Mouse (Mus musculus) embryonic facial prominence, embryonic 15.5 days (tissue): ENCODE data around the gene Stat2. TPM values are rescaled to one million over a fixed set of nuclear protein-coding genes. Genes with fewer than 3 reads are reported as not detected.

ENCODE experiments used
- ATAC-seq: fragments of 200-750 bp; cut with Nextera tagmentation; 2 replicates; pipeline ENCODE4 v1.8.0; 2017; ENCODE audit warnings: low read depth, moderate TSS enrichment; ENCODE audit not compliant: insufficient number of reproducible peaks, low FRiP score, low TSS enrichment
- H3K27ac ChIP-seq: fragments of 300-500 bp; sonication (generic); replicated peaks from 2 replicates; pipeline ENCODE4 v1.5.1; 2015; ENCODE audit warnings: mild to moderate bottlenecking, inconsistent platforms
- H3K27me3 ChIP-seq: fragments of 300-500 bp; sonication (generic); 2 replicates; pipeline ENCODE4 v1.6.1; 2015; ENCODE audit warnings: inconsistent platforms
- H3K36me3 ChIP-seq: fragments of 300-500 bp; sonication (generic); 2 replicates; pipeline ENCODE4 v1.6.1; 2015; ENCODE audit warnings: mild to moderate bottlenecking, inconsistent platforms
- H3K4me1 ChIP-seq: fragments of 300-500 bp; sonication (generic); 2 replicates; pipeline ENCODE4 v1.6.1; 2015; ENCODE audit warnings: inconsistent platforms
- H3K4me2 ChIP-seq: fragments of 300-500 bp; sonication (generic); replicated peaks from 2 replicates; pipeline ENCODE4 v1.6.1; 2015; ENCODE audit warnings: mild to moderate bottlenecking, inconsistent platforms
- H3K4me3 ChIP-seq: fragments of 300-500 bp; sonication (generic); replicated peaks from 2 replicates; pipeline ENCODE4 v1.5.1; 2015; ENCODE audit warnings: mild to moderate bottlenecking, inconsistent platforms
- H3K9ac ChIP-seq: fragments of 300-500 bp; sonication (generic); 2 replicates; pipeline ENCODE4 v1.6.1; 2015; ENCODE audit warnings: inconsistent platforms
- H3K9me3 ChIP-seq: fragments of 300-500 bp; sonication (generic); replicated peaks from 2 replicates; pipeline ENCODE4 v1.6.1; 2016; ENCODE audit warnings: inconsistent platforms
- WGBS: fragments of 180-500 bp; shearing (Covaris S2); methylation state at CpG from one replicate; pipeline ENCODE4 v1.1.7; 2015; 5-methylcytosine and 5-hydroxymethylcytosine counted together
- polyA plus RNA-seq: library from polyadenylated mRNA; unstranded; fragments of >200 nt; fragmentation: Nextera tagmentation; extraction: Ambion mirVana; gene quantifications from 2 replicates; pipeline ENCODE4 v1.2.1, GENCODE M21; 2015

Gene Stat2
- polyA plus RNA-seq, 1 experiment from 2014 or later: 17.0 TPM

DNA sequence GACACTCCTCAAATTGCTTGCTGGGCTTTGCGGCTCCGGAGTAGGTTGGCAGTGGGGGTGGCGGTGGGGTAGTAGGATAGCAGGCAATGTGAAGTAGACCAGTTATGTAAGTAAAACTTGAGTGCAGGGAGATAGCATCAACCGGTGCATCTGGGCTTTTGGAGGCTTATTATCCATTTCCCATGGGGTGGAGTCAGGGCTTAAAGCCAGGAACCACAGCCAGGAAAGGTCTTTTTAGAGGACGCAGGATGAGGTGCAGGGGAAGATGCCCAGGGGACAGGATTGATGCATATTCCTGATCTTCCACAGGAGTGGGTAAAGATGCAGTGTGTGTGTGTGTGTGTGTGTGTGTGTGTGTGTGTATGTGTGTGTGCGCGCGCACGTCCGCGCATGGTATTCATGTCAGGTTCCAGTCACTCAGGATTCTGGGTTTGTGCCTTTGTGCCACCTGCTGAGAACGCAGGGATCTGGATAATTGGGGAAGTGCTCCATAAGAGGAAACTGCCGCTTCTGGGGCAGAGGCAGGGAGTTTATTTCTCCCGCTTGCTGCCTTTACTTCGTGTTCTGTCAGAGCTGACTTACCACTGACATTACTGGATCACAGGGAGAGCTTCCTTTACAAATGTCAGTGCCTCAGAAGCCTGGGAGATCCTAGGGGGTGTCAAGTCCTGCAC lies 32.4 kb upstream of the Stat2 start:
- Histone ChIP-seq H3K9ac (no peak overlapping the region), H3K9me3 (no peaks in the 10 kb centered on the region), H3K27ac (no peak overlapping the region; the same call in 1 of the 2 replicates), H3K4me2 (no peak overlapping the region), H3K36me3 (peaks cover 29% of the 10 kb centered on the region), H3K4me1 (peaks cover 15% of the 10 kb centered on the region), H3K27me3 (no peaks in the 10 kb centered on the region), H3K4me3 (no peak overlapping the region)
- ATAC-seq: no peak
- 61% methylated on average over 15 of the region's 15 CpGs for WGBS

DNA sequence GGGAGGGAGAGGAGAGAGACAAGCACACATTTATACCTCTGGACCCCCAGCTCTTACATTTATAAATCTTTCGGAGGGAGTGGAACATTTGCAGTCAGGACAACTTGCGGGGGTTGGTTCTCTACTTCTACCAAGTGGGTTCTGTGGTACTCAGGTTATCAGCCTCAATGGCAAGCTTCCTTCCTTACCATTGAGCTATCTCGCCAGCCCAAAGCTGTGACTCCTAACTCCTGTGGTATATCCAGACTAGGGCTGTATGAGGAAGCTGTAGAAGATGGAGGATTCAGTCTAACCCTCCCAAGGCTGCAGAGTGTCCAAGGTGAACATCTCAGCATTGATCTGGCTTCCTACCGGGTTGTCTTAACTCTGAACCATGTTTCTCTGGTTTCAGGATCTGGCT lies 31.2 kb upstream of the Stat2 start:
- H3K4me2 ChIP-seq: no peak overlapping the region
- no peak overlapping the region for H3K27ac ChIP-seq
- no peaks in the 10 kb centered on the region for H3K27me3 ChIP-seq
- no peak overlapping the region for H3K9ac ChIP-seq
- WGBS: 89% methylated on average over 4 of the region's 4 CpGs
- no peak for ATAC-seq
- H3K4me1 ChIP-seq: peaks cover 15% of the 10 kb centered on the region
- no peak overlapping the region for H3K4me3 ChIP-seq
- H3K9me3 ChIP-seq: no peaks in the 10 kb centered on the region
- peaks cover 40% of the 10 kb centered on the region for H3K36me3 ChIP-seq

DNA sequence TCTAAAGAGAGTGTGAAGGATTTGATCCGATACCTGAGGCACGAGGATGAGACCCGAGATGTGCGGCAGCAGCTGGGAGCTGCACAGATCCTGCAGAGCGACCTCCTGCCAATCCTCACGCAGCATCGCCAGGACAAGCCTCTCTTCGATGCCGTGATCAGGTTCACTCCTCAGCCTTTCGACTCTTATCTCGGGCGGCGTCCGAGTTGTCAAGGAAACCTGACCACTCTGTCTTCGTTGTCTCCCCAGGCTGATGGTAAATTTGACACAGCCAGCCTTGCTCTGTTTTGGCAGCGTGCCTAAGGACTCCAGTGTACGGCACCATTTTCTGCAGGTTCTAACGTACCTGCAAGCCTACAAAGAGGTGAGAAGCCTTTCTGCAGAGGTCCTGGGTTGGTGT lies 30.2 kb upstream of the Stat2 start:
- H3K4me3 ChIP-seq: no peak overlapping the region
- no peak overlapping the region for H3K27ac ChIP-seq
- no peak overlapping the region for H3K9ac ChIP-seq
- no peak for ATAC-seq
- WGBS: 85% methylated on average over 18 of the region's 18 CpGs
- no peaks in the 10 kb centered on the region for H3K27me3 ChIP-seq
- no peak overlapping the region for H3K4me2 ChIP-seq
- peaks cover 15% of the 10 kb centered on the region for H3K4me1 ChIP-seq
- peaks cover 50% of the 10 kb centered on the region for H3K36me3 ChIP-seq
- H3K9me3 ChIP-seq: no peaks in the 10 kb centered on the region

DNA sequence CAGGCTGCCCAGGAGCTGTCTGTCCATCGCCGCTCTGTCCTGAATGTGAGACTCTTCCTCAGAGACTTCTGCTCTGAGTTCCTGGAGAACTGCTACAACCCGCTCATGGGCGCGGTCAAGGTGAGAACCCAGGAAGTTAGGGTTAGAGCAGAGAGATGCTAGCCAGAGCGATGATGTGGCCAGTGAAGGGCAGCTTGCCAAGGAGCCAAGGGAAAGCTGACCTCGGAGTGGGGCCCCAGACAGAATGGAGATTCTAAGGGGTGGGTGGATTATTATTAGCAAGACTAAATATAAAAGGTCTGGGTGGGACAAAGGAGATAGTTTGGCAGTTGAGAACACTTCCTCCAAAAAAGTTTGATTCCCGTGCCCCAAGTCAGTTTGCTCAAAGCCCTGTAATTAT lies 27.1 kb upstream of the Stat2 start:
- no peaks in the 10 kb centered on the region for H3K27me3 ChIP-seq
- no peak overlapping the region for H3K9ac ChIP-seq
- peaks cover 78% of the 10 kb centered on the region for H3K36me3 ChIP-seq
- no peak for ATAC-seq
- 0 out of 2 replicates have a peak overlapping the region, but pooled peaks have one; percentile 7 for H3K27ac ChIP-seq
- no peak overlapping the region for H3K4me2 ChIP-seq
- no peak overlapping the region for H3K4me3 ChIP-seq
- H3K9me3 ChIP-seq: no peaks in the 10 kb centered on the region
- no peaks in the 10 kb centered on the region for H3K4me1 ChIP-seq
- 85% methylated on average over 8 of the region's 8 CpGs for WGBS

DNA sequence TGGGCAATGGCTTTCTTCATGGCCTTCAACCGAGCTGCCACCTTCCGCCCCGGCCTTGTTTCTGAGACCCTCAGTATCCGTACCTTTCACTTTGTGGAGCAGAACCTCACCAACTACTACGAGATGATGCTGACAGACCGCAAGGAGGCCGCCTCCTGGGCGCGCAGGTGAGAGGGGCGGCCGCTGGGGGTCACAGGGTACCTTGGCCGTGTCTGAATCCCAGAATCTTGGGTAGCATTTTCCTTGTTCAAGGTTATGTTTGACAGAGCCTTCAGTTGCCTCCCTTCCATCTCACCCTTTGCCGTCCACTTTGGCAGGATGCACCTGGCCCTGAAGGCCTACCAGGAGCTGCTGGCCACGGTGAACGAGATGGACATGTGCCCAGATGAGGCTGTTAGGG lies 26.2 kb upstream of the Stat2 start:
- no peaks in the 10 kb centered on the region for H3K27me3 ChIP-seq
- no peak for ATAC-seq
- H3K27ac ChIP-seq: no peak overlapping the region
- H3K4me2 ChIP-seq: no peak overlapping the region
- no peak overlapping the region for H3K9ac ChIP-seq
- H3K9me3 ChIP-seq: no peaks in the 10 kb centered on the region
- WGBS: 93% methylated on average over 15 of the region's 15 CpGs
- peaks cover 85% of the 10 kb centered on the region for H3K36me3 ChIP-seq
- H3K4me3 ChIP-seq: no peak overlapping the region
- no peaks in the 10 kb centered on the region for H3K4me1 ChIP-seq

DNA sequence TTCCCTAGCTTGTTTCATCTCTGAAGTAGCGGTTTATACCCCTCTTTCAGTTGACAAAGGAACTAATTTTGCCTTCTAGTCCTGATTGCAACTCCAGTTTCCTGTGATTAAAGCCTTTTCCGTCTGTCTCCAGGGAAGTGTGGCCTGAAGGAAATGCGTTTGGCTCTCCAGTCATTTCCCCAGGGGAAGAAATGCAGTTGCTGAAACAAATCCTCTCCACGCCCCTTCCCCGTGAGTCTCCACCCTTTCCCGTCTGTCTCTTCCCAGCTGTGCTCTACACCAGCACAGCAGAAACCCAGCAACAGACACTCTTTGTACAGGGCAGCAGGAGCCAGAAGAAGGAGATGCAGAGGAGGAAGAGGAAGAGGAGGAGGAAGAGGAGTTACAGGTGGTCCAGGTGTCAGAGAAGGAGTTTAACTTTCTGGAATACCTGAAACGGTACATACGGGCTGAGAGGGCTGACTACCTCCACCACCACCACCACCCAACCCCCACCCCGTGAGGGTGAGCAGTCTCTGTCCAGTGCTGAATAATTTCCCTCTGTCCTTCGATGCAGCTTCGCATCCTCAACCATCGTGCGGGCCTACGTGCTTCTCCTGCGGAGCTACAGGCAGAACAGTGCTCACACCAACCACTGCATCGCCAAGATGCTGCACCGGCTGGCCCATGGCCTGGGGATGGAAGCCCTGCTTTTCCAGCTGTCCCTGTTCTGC lies 23.2 kb upstream of the Stat2 start:
- Histone ChIP-seq H3K27me3 (no peaks in the 10 kb centered on the region), H3K4me2 (no peak overlapping the region), H3K36me3 (peaks cover 93% of the 10 kb centered on the region), H3K4me3 (no peak overlapping the region), H3K9me3 (no peaks in the 10 kb centered on the region), H3K4me1 (no peaks in the 10 kb centered on the region), H3K9ac (no peak overlapping the region), H3K27ac (peak overlapping the region; percentile 72; the same call in 1 of the 2 replicates)
- WGBS: 61% methylated on average over 17 of the region's 17 CpGs
- no peak for ATAC-seq

DNA sequence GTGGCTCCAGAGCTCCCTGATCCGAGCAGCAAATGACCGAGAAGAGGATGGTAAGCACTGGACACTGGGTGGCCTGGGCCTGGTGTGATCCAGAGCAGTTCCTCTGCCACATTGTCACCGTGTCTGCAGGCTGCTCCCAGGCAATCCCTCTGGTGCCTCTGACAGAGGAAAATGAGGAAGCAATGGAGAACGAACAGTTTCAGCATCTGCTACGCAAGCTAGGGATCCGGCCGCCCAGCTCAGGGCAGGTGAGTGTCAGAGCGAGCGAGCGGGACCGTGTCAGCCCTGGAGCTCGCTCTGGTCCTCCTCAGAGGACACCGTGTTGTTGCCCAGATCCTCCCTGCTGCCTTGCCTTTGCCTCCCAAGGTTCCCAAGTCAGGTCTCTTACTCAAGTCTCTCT lies 19.8 kb upstream of the Stat2 start:
- H3K4me3 ChIP-seq: no peak overlapping the region
- ATAC-seq: no peak
- no peak overlapping the region for H3K9ac ChIP-seq
- H3K4me2 ChIP-seq: no peak overlapping the region
- no peaks in the 10 kb centered on the region for H3K27me3 ChIP-seq
- H3K4me1 ChIP-seq: no peaks in the 10 kb centered on the region
- peaks cover 76% of the 10 kb centered on the region for H3K36me3 ChIP-seq
- no peaks in the 10 kb centered on the region for H3K9me3 ChIP-seq
- WGBS: 91% methylated on average over 13 of the region's 13 CpGs
- H3K27ac ChIP-seq: no peak overlapping the region

DNA sequence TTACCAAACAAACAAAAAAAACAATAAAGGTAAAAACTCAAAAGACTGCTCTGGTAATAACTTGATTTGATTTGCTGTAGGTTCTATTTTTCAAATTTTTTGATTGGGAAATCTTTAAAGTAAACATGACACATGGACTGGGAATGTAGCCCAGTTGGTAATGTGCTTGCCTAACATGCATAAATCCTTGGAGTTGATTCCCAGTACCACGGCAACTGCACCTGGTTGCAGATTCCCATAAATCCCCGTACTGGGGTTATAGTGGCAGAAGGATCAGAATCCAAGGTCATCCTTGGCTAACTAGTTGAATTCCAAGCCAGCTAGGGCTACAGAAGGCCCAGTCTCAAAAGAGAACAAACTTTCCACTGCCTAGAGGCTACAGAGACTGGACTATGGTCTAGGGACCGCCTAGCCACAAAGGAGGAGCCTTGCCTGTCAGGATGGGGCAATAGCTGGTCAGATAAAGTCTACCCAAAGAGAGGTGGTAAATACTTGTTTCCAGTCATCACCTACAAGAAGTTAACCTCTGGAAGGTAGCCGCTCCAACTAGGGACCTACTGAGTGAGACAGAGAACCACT lies 16.6 kb upstream of the Stat2 start, which contains the start of gene Apon:
Gene Apon, plus strand, starts transcription at position 420 of the 579 bp plus-strand sequence.
- no peak within 1 kb of the TSS for H3K27ac ChIP-seq
- H3K9me3 ChIP-seq: no peaks in the 10 kb centered on the region
- no peak within 1 kb of the TSS for H3K9ac ChIP-seq
- no peaks in the 10 kb centered on the region for H3K4me1 ChIP-seq
- H3K4me3 ChIP-seq: no peak within 1 kb of the TSS
- H3K27me3 ChIP-seq: no peaks in the 10 kb centered on the region
- no peak within 1 kb of the TSS for H3K4me2 ChIP-seq
- ATAC-seq: no peak
- 76% methylated on average over 4 of the region's 4 CpGs for WGBS
- peaks cover 45% of the 10 kb centered on the region for H3K36me3 ChIP-seq

DNA sequence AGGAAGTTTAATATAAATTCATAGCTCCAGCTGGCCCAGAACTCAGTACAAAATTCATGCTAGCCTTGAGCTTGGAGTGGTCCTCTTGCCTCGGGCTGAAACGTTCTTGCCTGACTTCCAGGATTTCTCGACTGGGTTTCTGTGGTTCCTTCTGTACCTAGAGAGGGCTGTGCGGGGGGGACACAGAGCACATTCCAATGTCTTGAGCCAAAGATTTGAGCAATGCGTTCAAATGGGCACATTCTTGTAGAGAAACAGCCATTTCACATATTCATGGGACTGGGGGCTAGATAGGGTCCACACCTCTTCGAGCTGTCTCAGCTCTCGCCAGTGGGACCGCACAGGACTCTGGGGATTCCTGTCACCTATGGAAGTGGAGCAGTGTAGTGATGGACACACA lies 14.4 kb upstream of the Stat2 start:
- Histone ChIP-seq H3K9me3 (no peaks in the 10 kb centered on the region), H3K4me3 (no peak overlapping the region), H3K9ac (no peak overlapping the region), H3K4me2 (no peak overlapping the region), H3K36me3 (peaks cover 24% of the 10 kb centered on the region), H3K27ac (no peak overlapping the region), H3K27me3 (no peaks in the 10 kb centered on the region), H3K4me1 (no peaks in the 10 kb centered on the region)
- no peak for ATAC-seq
- WGBS: 81% methylated on average over 8 of the region's 8 CpGs

DNA sequence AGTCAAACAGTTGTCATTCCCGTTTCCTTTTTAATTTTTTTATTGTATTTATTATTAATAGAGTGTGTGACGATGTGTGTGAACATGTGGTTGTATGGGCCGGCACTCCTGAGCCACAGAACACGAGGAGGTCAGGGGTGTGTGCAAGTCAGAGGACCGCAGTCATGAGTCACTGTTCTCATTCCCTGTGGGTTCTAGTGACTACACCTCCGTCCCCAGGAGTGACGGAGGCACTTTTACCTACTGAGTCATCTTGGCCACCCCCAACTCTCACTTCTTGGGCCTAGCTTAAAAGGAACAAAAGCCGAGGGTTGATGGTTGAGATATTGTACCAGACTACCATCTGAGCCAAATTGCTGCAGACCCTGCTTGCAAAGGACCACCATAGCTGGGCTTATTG lies 14.0 kb upstream of the Stat2 start:
- no peak for ATAC-seq
- H3K4me2 ChIP-seq: no peak overlapping the region
- H3K9ac ChIP-seq: no peak overlapping the region
- H3K4me1 ChIP-seq: no peaks in the 10 kb centered on the region
- H3K27ac ChIP-seq: no peak overlapping the region
- H3K27me3 ChIP-seq: no peaks in the 10 kb centered on the region
- H3K4me3 ChIP-seq: no peak overlapping the region
- no peaks in the 10 kb centered on the region for H3K9me3 ChIP-seq
- 77% methylated on average over 8 of the region's 8 CpGs for WGBS
- H3K36me3 ChIP-seq: peaks cover 20% of the 10 kb centered on the region

DNA sequence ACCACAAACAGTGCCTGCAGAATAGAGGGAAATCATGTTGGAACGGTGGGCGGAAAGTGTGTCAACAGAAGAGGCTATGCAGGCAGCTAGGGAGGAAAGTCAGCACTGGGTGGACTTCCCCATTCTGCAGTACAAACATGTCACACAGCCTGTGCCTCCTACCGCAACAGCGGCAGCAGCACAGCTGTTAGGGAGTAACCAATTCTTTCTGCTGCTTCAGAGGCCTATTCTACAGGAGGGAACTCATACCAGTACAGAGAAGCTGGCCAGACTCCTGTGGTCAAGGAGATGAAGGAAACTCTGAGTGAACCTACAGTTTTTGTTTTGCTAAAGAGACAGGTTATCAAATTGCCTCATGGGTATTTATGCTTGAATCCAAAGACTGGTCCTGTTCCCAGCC lies 11.4 kb upstream of the Stat2 start:
- Histone ChIP-seq H3K27me3 (no peaks in the 10 kb centered on the region), H3K9me3 (no peaks in the 10 kb centered on the region), H3K27ac (no peak overlapping the region), H3K36me3 (no peaks in the 10 kb centered on the region), H3K4me1 (no peaks in the 10 kb centered on the region), H3K4me3 (no peak overlapping the region), H3K9ac (no peak overlapping the region), H3K4me2 (no peak overlapping the region)
- no peak for ATAC-seq
- WGBS: 71% methylated on average over 4 of the region's 4 CpGs
